Mouse (Mus musculus) limb, embryonic 11.5 days (tissue): ENCODE measurements at regions not wholly inside any gene's neighbourhood (a gene's known extent, or its start where the extent isn't known, plus 50 kb on each side); places are given as distances from the start of the nearest gene placed in this dataset.

Experiments used
- ATAC-seq: fragments of 200-750 bp; cut with Nextera tagmentation; 2 replicates; pipeline ENCODE4 v1.8.0; 2017; ENCODE audit warnings: low read depth; ENCODE audit not compliant: insufficient number of reproducible peaks, low FRiP score, low TSS enrichment
- DNase-seq: peaks from one replicate; pipeline ENCODE4 v3.0.0-alpha.2; 2015; ENCODE audit warnings: low spot score
- H3K27ac ChIP-seq: fragments of 300-500 bp; sonication (generic); replicated peaks from 2 replicates; pipeline ENCODE4 v1.5.1; 2014; ENCODE audit warnings: low read depth, mild to moderate bottlenecking, low read length
- H3K27me3 ChIP-seq: fragments of 300-500 bp; sonication (generic); 2 replicates; pipeline ENCODE4 v1.6.1; 2014; ENCODE audit warnings: mild to moderate bottlenecking, low read length, mixed read lengths; ENCODE audit not compliant: control insufficient read depth, insufficient read depth
- H3K36me3 ChIP-seq: fragments of 300-500 bp; sonication (generic); 2 replicates; pipeline ENCODE4 v1.6.1; 2014; ENCODE audit warnings: mild to moderate bottlenecking, low read length, moderate library complexity, mixed read lengths; ENCODE audit not compliant: control insufficient read depth, insufficient read depth
- H3K4me1 ChIP-seq: fragments of 300-500 bp; sonication (generic); 2 replicates; pipeline ENCODE4 v1.6.1; 2014; ENCODE audit warnings: low read length, mixed read lengths; ENCODE audit not compliant: control insufficient read depth, insufficient read depth
- H3K4me2 ChIP-seq: fragments of 300-500 bp; sonication (generic); 2 replicates; pipeline ENCODE4 v1.6.1; 2014; ENCODE audit warnings: low read depth, mild to moderate bottlenecking, moderate library complexity; ENCODE audit not compliant: severe bottlenecking
- H3K4me3 ChIP-seq: fragments of 300-500 bp; sonication (generic); 2 replicates; pipeline ENCODE4 v1.5.1; 2014; ENCODE audit warnings: low read depth, low read length
- H3K9ac ChIP-seq: fragments of 300-500 bp; sonication (generic); 2 replicates; pipeline ENCODE4 v1.6.1; 2014; ENCODE audit warnings: mild to moderate bottlenecking, low read length
- H3K9me3 ChIP-seq: fragments of 300-500 bp; sonication (generic); 2 replicates; pipeline ENCODE4 v1.6.1; 2016; ENCODE audit warnings: low read length; ENCODE audit not compliant: control insufficient read depth
- WGBS: fragments of 180-500 bp; shearing (Covaris S2); extraction: QIAGEN DNeasy Blood & Tissue Kit; methylation state at CpG from one replicate; pipeline ENCODE4 v1.1.7; 2014; 5-methylcytosine and 5-hydroxymethylcytosine counted together

DNA sequence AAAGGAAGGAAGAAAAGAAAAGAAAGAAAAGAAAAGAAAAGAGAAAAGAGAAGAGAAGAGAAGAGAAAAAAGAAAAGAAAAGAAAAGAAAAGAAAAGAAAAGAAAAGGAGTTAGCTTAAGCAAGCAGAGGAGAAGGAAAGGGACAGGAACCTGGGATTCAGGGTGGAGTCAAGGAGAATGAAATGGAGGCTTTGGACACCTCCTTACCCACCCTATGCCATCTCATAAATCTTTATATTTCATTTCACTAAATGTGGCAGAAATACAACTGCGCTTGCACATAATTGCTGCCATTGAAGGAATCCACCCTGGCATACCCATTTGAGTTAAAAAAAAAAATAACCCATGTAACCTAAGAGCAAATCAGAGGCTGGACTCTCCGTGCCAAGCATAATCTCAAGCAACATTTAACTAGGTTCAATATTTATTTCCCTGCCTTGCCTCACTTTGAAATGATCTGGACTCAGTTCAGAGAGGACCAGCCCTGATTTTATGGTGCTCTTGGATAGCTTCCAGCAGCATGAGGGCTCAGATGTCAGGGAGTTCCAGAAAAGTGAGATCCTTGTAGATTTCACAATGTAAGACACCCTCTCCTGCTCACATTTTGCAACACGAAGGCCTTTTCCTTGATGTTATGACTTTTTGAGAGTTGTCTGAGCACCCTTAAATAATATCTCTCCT lies 456.2 kb downstream of the Pik3r1 start:
- no peak for ATAC-seq
- no peaks in the 10 kb centered on the region for H3K36me3 ChIP-seq
- no peak overlapping the region for H3K27ac ChIP-seq
- H3K4me3 ChIP-seq = no peak overlapping the region
- 67% methylated on average over 3 of the region's 3 CpGs for WGBS
- H3K4me1 ChIP-seq = no peaks in the 10 kb centered on the region
- no peaks in the 10 kb centered on the region for H3K27me3 ChIP-seq
- no peak overlapping the region for H3K4me2 ChIP-seq
- no peak for DNase-seq
- no peaks in the 10 kb centered on the region for H3K9me3 ChIP-seq
- no peak overlapping the region for H3K9ac ChIP-seq

DNA sequence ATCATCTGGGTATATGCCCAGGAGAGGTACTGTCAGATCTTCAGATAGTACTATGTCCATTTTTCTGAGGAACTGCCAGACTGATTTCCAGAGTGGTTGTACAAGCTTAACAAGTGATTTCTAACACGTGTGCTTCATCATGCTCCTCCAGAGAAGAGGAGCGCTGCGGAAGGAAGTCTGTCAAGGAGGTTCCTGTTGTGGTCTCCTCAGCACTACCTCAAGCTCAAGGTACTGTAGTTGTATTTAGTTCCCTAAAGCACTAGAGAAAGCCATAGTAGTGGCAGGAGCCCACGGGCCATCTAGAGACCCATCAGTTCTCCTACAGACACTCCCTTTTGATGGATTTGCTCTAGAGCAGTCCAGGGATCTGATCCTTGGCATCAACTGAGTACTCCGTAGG lies 459.3 kb downstream of the Pik3r1 start:
- Histone ChIP-seq H3K9ac (no peak overlapping the region), H3K27ac (no peak overlapping the region), H3K4me3 (no peak overlapping the region), H3K36me3 (no peaks in the 10 kb centered on the region), H3K9me3 (no peaks in the 10 kb centered on the region), H3K4me2 (no peak overlapping the region), H3K4me1 (no peaks in the 10 kb centered on the region), H3K27me3 (no peaks in the 10 kb centered on the region)
- ATAC-seq (no peak), DNase-seq (no peak)
- 94% methylated on average over 5 of the region's 5 CpGs for WGBS

DNA sequence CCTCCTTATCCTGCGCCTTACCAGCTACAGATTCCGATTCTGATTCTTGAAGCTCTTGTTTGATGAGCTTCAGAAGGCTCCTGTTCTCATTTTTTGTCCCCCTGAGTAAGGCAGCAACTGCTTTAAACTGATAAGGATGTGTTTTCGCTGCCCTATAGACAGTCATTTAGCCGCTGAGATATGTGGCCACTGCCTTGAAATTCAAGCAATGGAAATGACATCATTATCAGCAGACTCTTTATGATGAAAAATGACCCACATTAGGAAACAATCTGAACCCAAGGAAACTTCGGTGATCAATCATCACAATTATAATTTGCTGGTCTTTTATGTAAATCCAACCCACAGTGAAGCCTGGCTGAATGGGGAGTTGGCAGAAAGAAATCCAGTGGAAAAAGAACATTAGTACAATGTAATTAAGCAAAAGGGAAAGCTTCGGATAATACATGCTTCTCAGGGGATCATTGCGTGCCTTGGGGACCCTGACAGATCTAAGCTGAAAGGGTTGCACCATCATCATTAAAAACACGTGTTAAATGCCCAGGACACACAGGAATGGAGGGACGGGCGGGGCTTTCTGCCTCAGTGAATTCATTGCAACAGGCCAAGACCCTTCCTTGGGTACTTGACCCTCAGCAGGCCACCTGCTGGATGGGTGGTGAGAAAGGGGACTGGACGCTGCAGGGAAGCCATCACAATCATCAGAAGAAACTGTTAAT lies 462.2 kb downstream of the Pik3r1 start:
- no peak overlapping the region for H3K27ac ChIP-seq
- DNase-seq (no peak), ATAC-seq (no peak)
- no peak overlapping the region for H3K4me2 ChIP-seq
- H3K9me3 ChIP-seq = no peaks in the 10 kb centered on the region
- no peaks in the 10 kb centered on the region for H3K36me3 ChIP-seq
- H3K4me3 ChIP-seq = no peak overlapping the region
- 80% methylated on average over 11 of the region's 11 CpGs for WGBS
- H3K9ac ChIP-seq = no peak overlapping the region
- H3K4me1 ChIP-seq = no peaks in the 10 kb centered on the region
- H3K27me3 ChIP-seq = no peaks in the 10 kb centered on the region

DNA sequence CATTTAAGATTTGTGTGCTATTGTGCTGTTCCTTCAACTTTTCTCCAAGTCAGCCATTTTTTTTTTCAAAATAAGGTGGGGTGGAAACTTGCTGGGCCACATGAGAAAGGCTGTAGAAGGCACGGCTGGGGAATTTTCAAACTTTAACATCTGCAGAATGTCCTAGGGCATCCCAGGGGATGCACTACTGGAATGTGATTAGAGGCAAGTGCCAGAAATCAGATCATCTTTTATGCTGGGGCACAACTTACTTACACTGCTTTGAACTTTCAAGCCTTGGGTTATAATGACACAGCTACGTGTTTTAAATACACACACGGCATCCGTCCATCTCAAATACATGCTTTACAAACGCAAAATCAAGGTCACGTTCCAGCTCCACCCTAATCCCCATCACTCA lies 463.0 kb downstream of the Pik3r1 start:
- Histone ChIP-seq H3K4me3 (no peak overlapping the region), H3K9ac (no peak overlapping the region), H3K4me1 (no peaks in the 10 kb centered on the region), H3K36me3 (no peaks in the 10 kb centered on the region), H3K27me3 (no peaks in the 10 kb centered on the region), H3K9me3 (no peaks in the 10 kb centered on the region), H3K4me2 (no peak overlapping the region), H3K27ac (no peak overlapping the region)
- 77% methylated on average over 6 of the region's 6 CpGs for WGBS
- DNase-seq (no peak), ATAC-seq (no peak)

DNA sequence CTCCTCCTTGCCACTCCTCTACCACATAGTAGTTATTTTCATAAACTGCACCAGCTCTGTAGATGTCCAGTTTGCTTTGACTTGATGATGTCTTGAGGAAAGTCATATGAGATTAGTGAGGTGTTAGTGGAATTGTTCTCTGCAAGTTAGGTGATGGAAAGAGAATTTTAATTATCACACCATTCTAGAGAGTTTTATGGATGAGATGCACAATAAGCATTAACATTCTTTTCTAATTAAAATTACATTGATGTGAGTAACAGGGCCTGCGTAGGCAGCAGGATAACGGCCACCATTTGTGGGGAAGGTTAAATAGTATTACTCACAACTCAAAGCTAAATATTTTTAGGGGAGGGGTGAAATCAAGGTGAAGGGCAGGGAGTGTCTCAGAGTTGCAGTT lies 466.7 kb downstream of the Pik3r1 start:
- WGBS = 48% methylated on average over 2 of the region's 2 CpGs
- ATAC-seq = no peak
- H3K4me3 ChIP-seq = no peak overlapping the region

DNA sequence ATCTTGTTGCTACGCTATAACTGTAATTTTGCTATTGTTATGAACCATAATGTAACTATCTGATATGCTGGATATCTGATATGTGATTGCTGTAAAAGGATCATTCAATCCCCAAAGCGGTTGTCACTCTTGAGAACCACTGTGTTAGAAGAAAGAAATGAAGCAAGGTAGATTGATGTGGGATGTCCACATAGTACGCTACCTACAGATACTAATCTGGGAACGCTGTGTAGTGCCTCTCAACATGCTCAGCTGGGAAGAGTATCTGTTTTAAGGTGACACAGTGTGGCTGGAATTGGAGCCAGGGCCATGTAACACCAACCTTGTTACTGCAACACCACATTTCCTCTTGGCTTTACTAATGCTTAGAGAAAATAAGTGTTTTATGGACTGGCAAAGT lies 456.2 kb upstream of the Slc30a5 start:
- Histone ChIP-seq H3K9me3 (no peaks in the 10 kb centered on the region), H3K36me3 (no peaks in the 10 kb centered on the region), H3K9ac (no peak overlapping the region), H3K4me2 (no peak overlapping the region), H3K27ac (no peak overlapping the region), H3K4me1 (no peaks in the 10 kb centered on the region), H3K4me3 (no peak overlapping the region), H3K27me3 (no peaks in the 10 kb centered on the region)
- no peak for ATAC-seq
- 89% methylated on average over 4 of the region's 4 CpGs for WGBS
- DNase-seq = no peak

More for the DNA sequence above, 466.7 kb downstream of the Pik3r1 start:
- H3K4me1 ChIP-seq = no peaks in the 10 kb centered on the region
- DNase-seq = no peak
- no peak overlapping the region for H3K27ac ChIP-seq
- no peak overlapping the region for H3K4me2 ChIP-seq
- H3K9ac ChIP-seq = no peak overlapping the region
- no peaks in the 10 kb centered on the region for H3K36me3 ChIP-seq
- no peaks in the 10 kb centered on the region for H3K27me3 ChIP-seq
- H3K9me3 ChIP-seq = no peaks in the 10 kb centered on the region

- WGBS = 46% methylated on average over 4 of the region's 4 CpGs
- Histone ChIP-seq H3K4me1 (no peaks in the 10 kb centered on the region), H3K27me3 (no peaks in the 10 kb centered on the region), H3K36me3 (no peaks in the 10 kb centered on the region), H3K27ac (no peak overlapping the region), H3K4me2 (no peak overlapping the region), H3K4me3 (no peak overlapping the region), H3K9me3 (no peaks in the 10 kb centered on the region), H3K9ac (no peak overlapping the region)
- ATAC-seq = no peak
- DNase-seq = no peak
Measured at GRCm38 (mm10) chr13:101287131-101287530, 453.9 kb upstream of the Slc30a5 start.

DNA sequence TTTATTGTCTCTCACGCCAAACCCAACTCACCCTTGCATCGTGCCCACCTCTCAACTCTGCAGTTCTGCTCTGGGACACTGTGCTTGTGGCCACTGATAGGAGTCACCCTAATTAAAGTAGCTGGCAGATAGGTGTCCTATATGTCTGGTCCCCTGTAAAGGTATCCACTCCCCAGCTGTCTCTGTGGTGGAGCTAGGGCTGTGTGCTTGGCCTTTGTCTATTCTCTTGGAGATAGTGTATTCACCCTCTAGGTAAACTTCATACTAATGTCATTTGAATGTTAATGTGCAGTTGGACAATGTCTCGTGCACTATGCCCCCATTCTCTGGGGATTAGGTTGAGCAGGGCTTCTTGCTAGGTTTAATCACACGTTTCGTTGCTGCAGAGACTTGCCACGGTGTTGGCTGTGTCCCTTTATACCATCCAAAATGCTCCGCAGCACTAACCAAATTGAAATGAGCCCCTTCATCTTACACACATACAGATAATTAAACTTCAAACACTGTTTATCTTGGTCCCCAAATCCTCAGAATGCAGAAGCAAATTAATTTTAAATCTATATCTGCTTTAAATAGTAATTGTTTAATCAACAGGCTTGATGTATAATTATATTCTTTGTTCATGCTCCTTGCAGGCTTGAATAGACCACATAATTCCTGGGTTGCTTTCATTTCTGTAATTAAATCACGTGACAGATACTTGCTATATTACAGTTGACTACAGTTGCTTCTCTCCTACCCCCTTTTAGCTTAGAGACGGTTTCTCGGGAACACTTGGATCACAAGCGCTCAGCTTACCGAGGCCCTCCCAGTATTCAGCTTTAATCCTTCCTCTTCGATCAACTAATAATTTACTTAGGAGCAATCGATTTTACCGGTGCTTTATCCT lies 453.0 kb upstream of the Slc30a5 start:
- no peak for ATAC-seq
- H3K4me2 ChIP-seq = no peak overlapping the region
- H3K4me1 ChIP-seq = no peaks in the 10 kb centered on the region
- H3K36me3 ChIP-seq = no peaks in the 10 kb centered on the region
- H3K27ac ChIP-seq = no peak overlapping the region
- WGBS = 85% methylated on average over 15 of the region's 15 CpGs
- DNase-seq = no peak
- H3K9ac ChIP-seq = no peak overlapping the region
- H3K9me3 ChIP-seq = no peaks in the 10 kb centered on the region
- no peaks in the 10 kb centered on the region for H3K27me3 ChIP-seq
- H3K4me3 ChIP-seq = no peak overlapping the region
